Mouse (Mus musculus) embryonic fibroblast, embryonic 13.5 days (primary cell): Measurements from ENCODE around the gene Syce1.

Experiments
- CTCF ChIP-seq: IDR thresholded peaks from 2 replicates; pipeline ENCODE4 v1.5.1; 2011; ENCODE audit warnings: mild to moderate bottlenecking, control low read depth, low read length, moderate library complexity, borderline replicate concordance; ENCODE audit not compliant: insufficient read depth
- POLR2A ChIP-seq: IDR thresholded peaks from 2 replicates; pipeline ENCODE4 v1.6.1; 2011; ENCODE audit warnings: low read depth, mild to moderate bottlenecking, control low read depth, low read length, moderate library complexity

DNA sequence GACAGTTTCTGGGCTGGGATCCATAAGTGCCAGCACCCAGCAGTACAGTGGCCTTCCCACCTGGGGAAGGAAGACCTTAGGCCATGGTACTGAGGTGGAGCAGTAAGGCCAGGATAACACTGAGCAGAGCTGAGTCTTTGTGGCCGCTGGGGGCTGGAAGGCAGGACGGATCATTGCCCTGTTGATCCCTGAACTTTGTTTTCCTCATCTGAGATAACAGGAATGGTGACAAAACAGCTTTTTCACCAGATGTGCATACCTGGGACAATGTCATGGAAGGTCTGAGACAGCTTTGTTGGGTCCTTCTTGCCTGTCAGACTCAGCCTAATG, 48.1 kb upstream of the Syce1 start:
- TF ChIP-seq CTCF, result no peak
- no peak for TF ChIP-seq POLR2A
